Mouse (Mus musculus): Measurements from ENCODE around the gene Shmt2.

Gene Shmt2

DNA sequence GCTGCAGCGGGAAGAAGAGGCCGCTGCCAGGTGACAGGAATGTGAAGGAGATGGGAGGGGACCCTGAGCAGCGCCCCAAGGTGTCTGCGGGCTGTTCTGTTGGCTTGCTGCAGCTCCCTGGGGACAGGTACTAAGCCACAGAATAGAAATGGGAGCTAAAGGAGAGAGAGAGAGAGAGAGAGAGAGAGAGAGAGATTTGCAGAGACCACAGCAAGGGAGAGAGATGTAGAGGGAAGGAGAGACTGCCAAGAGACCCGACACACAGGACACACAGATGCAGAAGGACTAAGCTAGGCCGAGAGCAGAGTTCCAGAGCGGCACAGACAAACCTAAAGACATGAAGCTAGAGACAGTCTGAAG is 10.0 kb downstream of the Shmt2 start:
- DNase-seq (ENCODE audit: low spot score in 2 of 2), result no peak

DNA sequence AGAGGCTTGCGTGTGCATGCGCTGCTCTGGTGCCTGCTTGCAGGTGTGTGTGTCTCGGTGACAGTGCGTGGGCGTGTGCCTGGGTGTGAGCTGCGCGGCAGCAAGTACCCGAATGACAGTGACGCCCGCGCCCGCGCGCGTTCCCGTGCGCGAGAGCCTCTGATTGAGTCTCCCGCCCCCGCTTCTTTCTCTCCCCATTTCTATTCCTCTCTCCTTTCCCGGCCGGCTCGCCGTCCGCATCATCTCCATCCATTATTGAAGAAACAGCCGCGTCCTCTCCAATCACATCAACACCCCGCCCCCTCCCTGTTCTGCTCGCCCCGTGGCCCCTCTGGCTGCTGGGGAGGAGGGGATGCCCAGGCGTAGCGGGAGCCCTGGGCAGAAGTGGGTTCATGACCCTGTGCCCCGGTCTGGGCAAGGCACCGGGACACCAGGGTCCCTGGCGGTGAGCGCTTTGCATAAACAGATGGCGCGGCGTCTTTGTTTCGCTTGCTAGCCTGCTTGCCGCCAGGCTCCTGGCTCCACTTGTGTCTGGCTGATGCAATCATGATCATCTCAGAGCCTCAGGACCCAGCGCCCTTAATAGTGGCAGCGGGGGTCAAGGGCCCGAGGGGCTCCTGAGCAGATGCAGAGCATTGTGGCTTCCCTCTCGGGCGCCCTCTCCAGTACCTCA is 10.5 kb downstream of the Shmt2 start:
- DNase-seq (ENCODE audit: low spot score in 2 of 2), result peak; percentile 71 to 74

DNA sequence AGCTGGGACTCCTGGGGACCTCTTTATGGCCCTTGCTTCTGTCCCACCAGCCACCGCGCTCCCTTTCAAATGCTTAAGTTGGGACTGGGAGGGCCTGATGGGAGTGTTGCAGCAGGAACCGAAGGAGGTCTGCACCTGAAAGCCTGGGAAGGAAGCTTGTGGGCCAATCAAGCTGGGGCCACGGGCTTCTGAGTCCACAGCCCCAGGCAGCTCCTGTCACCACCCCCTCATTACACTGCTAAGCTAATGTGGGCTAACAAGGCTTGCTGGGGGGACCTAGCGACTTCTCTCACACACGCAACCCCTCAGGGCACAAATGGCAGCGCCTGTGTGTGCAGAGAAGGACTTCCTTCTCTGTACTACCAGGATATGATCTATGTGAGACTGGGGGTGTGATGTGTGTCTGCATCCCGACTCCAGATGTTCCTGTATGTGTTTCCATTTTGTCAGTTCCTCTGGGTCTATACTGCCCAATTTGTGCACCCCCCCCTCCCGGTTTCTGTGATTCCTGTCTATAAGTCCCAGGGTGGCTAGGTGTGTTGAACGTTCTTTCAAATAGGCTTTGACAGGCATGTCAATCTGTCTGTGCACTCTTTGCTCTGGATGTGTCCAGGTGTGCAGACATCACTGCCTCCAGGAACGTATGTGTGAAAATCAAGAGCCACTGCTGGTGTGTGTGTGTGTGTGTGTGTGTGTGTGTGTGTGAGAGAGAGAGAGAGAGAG is 11.2 kb downstream of the Shmt2 start:
- DNase-seq (ENCODE audit: low spot score in 2 of 2), result no peak

GRCm38 (mm10) chr10:127509837-127510701 is 12.2 kb downstream of the Shmt2 start:
- no peak for DNase-seq (ENCODE audit: low spot score in 2 of 2)

DNA sequence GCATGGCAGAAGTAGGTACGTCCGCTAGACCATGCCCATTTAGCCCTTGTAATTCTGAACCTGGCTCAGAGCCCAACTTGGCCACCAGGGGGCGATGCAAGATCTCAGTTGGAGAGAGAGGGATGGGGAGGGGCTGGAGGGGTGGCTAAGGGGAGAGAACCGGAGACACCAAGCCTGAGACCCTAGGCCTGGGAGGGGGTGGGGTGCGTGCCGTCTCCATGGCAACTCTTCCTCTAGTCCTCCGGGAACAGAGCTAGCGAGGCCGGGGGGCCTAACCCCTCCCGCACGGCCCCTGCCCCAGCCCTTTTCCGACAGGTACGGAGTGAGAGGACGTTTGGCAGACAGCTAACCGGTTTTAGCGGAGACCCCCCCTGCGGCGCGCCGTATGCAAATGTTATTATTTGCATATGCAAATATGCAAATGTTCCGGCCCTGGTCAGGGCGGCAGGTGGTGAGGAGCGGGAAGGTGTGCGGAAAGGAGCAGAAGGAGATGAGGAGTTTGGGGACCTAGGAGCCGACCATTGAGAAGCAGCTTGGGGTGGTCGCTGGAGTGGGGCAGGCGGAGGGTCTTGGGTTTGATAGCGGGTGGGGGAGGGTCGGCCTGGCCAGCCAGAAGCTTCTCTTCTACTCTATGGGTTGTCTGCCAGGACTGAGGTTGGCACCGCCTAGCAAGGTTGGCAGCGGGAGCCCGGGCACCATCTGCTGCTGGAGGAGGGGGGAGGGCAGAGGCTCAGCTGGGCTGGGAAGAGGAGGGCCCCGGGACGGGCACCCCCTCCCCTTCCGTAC is 13.0 kb downstream of the Shmt2 start:
- peak; percentile 69 to 76 for DNase-seq (ENCODE audit: low spot score in 2 of 2)

- peak; percentile 63 to 73 for DNase-seq (ENCODE audit: low spot score in 2 of 2)
Observed at GRCm38 (mm10) chr10:127508239-127508638, 14.0 kb downstream of the Shmt2 start.

DNA sequence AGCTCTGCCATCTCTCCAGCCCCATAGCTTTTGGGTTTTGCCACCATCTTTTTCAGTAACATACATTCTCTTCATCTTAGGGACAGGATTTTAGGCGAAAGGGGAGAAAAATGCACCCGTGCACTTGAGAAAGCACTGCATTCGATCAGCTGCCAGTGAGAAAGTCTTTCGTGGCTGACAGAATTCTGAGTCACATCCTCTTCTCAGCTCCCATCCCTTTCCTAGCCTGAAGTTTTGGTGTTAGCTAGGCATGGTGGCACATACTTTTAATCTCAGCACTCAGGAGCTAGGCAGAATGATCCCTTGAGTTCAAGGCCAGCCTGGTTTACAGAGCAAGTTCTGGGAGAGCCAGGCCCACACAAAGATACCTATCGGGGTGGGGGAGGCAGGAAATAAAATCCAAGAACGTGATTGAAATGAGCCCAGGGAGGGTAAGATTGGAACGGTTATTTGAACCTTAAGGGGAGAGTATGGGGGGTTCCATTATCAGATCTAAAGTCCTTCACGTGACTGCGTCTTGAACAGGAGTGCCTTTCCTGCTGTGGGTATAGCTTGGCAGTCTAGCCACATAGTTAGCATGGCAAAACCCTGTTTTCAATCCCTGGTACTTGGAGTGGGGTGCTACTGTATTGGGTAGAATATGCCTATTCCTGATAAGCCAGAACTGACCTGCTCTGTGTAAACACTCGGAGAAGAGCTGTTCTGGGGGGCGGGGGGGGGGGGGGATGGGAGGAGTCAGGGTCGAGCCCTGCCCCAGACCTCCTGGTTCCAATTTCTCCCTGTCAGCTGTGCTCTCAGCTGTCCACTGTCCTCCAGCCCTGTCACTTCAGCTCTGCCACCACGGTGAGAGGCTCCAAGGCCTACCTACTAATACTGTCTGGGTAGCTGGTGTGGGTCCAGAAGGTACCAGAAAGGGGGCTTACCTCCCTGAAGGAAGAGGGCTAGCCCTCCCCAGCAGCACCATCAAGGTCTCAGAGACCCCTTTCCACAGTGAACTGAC is 21.1 kb downstream of the Shmt2 start, which contains the start of gene Stac3:
Stac3 (plus strand) TSS at position 793 of the 1,000 bp plus-strand sequence.
- DNase-seq (ENCODE audit: low spot score in 2 of 2), result no peak

GRCm38 (mm10) chr10:127500042-127500441 is 22.2 kb downstream of the Shmt2 start:
- DNase-seq (ENCODE audit: low spot score in 2 of 2), result no peak

- DNase-seq (ENCODE audit: low spot score in 2 of 2), result no peak
Observed at GRCm38 (mm10) chr10:127499516-127499915, 22.7 kb downstream of the Shmt2 start.

DNA sequence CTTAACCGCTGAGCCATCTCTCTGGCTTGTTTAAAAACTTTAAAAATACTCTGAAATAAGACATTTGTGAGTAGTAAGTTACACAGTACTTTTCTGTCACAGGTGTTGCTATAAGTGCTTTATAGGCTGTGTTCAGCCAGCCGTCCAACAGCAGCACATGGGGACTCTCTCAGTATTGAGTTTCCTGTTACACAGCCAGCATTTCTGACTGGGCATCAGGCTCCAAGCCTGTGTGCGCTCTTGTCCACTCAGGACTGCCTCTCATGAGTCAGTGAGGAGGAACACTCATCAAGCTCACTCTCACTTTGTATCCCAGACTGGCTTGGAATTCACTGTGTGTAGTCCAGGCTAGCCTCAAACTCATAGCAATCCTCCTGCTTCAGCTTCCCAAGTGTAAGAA is 26.1 kb downstream of the Shmt2 start:
- no peak for DNase-seq (ENCODE audit: low spot score in 2 of 2)

- DNase-seq (ENCODE audit: low spot score in 2 of 2), result no peak
Observed at GRCm38 (mm10) chr10:127492118-127492517, 30.1 kb downstream of the Shmt2 start.

- DNase-seq (ENCODE audit: low spot score in 2 of 2), result no peak
Observed at GRCm38 (mm10) chr10:127491128-127491512, 31.1 kb downstream of the Shmt2 start.

- DNase-seq (ENCODE audit: low spot score in 2 of 2), result no peak
Observed at GRCm38 (mm10) chr10:127490160-127491127, 31.8 kb downstream of the Shmt2 start.

DNA sequence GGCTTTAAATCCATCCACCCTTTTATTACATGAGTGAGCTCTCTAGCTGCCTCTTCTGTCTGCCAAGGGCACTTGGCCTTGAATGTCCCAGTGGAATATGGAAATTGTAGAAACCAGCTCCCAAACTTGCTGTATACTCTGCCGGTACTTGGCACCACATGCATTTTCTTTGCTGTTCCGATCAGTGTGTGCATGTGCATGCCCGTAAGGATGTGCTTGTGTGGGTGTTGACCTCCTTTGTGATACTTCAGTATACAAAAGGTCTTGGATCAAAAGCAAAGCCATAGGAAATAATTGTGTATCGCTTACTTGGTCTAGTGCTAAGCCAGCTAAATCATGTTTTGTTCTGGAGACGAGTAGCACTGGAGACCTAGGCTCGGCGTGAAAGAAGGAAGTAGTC is 33.4 kb downstream of the Shmt2 start:
- no peak for DNase-seq (ENCODE audit: low spot score in 2 of 2)

- DNase-seq (ENCODE audit: low spot score in 2 of 2), result no peak
Observed at GRCm38 (mm10) chr10:127485235-127485634, 37.0 kb downstream of the Shmt2 start.

- DNase-seq (ENCODE audit: low spot score in 2 of 2), result peak in 1 of 2 experiments; percentile 35
Observed at GRCm38 (mm10) chr10:127480833-127481813, 41.1 kb downstream of the Shmt2 start.

DNA sequence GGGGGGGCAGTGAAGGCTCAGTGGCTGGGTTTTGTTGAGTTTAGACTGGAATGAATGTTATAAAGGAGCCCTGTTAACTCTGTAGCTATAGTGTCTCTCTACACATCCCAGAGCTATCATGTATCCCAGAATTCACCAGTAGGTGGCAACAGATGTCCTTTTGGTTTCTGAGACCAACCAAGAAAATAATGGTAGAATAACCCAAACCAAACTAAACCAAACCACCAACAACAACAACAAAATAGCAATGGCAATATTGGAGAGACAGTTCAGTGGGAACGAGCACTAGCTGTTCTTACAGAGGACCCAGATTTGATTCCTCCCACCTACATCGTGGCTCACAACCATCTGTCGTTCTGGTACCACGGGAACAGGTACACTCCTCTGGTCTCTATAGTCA is 43.1 kb downstream of the Shmt2 start:
- no peak for DNase-seq (ENCODE audit: low spot score in 2 of 2)

DNA sequence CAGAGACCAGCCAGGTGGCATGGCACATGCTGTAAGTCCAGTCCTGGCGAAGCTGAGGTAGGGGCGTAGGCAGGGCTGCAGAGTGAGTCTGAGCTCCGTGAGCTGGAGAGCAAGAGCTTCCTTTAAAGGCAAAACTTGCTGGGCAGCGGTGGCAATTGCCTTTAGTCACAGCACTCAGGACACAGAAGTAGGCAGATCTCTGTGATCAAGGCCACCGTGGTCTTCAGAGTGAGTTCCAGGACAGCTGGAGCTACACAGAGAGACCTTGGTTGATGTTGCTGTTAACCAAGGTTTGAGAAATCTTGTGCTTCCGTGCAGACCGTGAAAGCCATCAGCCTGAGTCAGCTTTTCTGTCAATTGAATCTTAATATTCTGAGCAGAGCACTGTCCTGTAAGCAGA is 44.9 kb downstream of the Shmt2 start:
- no peak for DNase-seq (ENCODE audit: low spot score in 2 of 2)
